Mouse (Mus musculus): ENCODE measurements around the gene Rab42. TPM values are rescaled to one million over a fixed set of nuclear protein-coding genes. Genes with fewer than 3 reads are reported as not detected.
"Not testable (repeated sequence)": the region's sequence is repeated elsewhere in the genome, so short reads cannot be mapped to it uniquely, and the experiment has no call there.

The Rab42 gene
- total RNA-seq, 2 experiments from 2014 or later: 0.94 TPM; not detected in 1

DNA sequence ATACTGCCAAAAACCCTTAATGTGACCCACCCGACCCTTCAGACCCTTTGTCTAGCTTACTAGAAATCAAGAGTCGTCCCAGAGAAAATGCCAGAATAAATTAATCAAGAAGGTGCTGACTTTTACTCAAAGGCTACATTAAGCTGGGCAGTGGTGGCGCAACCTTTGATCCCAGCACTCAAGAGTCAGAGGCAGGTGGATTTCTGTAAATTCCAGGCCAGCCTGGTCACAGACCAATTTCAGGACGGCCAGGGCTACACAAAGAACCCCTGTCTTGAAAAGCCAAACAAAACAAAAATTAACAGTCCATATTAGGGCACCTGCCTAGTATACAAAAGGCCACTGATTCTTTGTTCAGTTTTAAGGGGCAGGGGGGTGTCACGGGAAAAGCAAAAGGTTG, 23.3 kb upstream of the Rab42 start:
- DNase-seq: no peak
- intact Hi-C loops (cut with DNase I; ENCODE audit: low total_unique reads): no loop called here

DNA sequence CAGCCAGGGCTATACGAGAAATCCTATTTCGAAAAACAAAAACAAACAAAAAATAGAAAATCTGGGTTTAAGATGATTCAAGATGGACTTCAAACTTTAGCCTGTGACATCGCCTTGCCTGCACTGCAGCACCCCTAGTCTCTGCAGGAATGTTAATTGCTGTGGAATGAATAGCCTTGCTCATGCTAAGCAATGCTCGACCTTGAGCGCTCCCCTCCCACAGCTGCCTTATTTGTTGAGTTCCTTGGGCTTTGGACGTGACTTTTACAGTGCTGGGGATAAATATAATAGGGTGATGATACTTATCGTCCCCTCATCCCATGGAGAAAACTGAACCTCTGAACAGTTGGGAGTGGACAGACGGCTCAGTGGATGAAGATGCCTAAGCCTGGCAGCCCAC, 12.5 kb upstream of the Rab42 start:
- intact Hi-C loops (cut with DNase I; ENCODE audit: low total_unique reads): no loop called here
- no peak for DNase-seq

DNA sequence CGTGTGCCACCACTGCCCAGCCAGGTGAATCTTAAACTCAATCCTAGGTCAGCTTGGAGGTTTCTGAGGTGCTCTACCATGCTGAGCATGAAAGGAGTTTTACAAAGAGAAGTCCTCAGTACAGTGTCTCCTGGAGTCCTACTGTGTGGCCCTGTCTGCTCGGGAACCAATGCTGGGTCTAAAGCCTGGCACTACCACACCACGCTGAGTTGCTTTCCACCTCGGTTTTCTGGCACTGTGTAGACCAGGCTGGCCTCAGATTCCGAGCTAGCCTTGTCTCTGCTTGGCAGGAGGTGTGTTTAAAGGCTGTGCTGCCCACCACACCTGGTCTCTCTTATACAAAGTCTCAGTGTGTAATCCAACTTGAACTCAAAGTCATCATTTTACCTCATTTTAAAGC, 9.4 kb upstream of the Rab42 start:
- DNase-seq: no peak
- intact Hi-C loops (cut with DNase I; ENCODE audit: low total_unique reads): no loop called here

- no peak for DNase-seq
- intact Hi-C loops (cut with DNase I; ENCODE audit: low total_unique reads): no loop called here
Measured at GRCm38 (mm10) chr4:132311801-132312200, 8.6 kb upstream of the Rab42 start.

DNA sequence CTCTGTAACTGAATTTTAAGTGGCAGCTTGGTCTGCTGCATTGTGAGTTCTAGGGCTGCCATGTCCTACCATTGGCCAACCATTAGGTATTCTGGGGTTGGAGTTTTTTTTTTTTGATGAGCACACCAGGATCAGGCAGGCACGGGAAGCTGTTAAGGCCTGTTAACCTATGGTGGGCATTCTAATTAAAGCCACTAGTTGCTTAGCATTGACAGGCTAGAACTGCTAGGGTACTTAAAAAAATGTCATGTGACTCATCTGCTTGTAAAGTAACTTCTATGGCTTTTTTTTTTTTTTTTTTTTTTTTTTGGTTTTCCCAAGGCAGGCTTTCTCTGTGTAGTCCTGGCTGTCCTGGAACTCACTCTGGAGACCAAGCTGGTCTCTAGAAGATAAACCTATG, 8.0 kb upstream of the Rab42 start:
- DNase-seq: no peak
- intact Hi-C loops (cut with DNase I; ENCODE audit: low total_unique reads): no loop called here

GRCm38 (mm10) chr4:132309849-132310472, 6.8 kb upstream of the Rab42 start:
- DNase-seq: peak; percentile 39
- intact Hi-C loops (cut with DNase I; ENCODE audit: low total_unique reads): no loop called here

- intact Hi-C loops (cut with DNase I; ENCODE audit: low total_unique reads): no loop called here
- DNase-seq: no peak
Measured at GRCm38 (mm10) chr4:132309140-132309848, 6.1 kb upstream of the Rab42 start.

DNA sequence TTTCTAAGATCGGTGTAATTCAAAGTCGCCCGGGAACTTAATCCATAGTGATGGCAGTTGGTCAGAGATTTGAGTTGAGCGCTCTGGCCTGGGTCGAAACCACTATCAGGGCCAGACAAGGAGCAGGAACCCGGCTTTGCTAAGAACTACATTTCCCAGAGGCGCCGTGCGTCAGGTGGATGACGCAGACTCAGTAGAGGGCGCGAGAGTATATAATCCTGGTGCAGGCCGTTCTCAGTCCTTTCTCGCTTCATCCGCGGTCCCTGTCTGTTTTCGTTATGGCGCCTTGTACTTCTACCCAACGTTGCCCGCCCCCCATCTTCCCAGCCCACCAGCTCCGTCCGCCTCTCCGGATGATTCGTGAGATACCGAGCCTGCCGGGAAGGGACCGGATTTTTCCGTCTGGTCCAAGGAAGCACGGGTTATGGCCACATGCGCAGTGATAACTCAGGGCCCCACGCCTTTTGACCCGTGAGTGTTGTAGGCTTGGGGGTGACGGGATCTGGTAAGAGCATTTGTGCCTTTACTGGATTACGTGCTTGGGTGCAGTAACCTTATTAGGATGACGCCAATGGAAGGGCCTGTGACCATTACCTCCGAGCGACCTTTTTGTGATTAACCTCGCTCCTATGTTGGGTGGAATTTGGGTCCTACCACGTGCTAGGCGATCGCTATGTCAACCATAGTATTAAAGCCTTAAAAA, 5.4 kb upstream of the Rab42 start:
- DNase-seq: peak; percentile 89
- intact Hi-C loops (cut with DNase I; ENCODE audit: low total_unique reads): no loop called here

- intact Hi-C loops (cut with DNase I; ENCODE audit: low total_unique reads): no loop called here
- DNase-seq: no peak
Measured at GRCm38 (mm10) chr4:132306004-132306403, 2.8 kb upstream of the Rab42 start.

GRCm38 (mm10) chr4:132305276-132305675, 2.1 kb upstream of the Rab42 start:
- no peak for DNase-seq

GRCm38 (mm10) chr4:132303484-132303883, 299 bp upstream of the Rab42 start:
- intact Hi-C loops (cut with DNase I; ENCODE audit: low total_unique reads); DNase-seq: not testable (repeated sequence)

More at GRCm38 (mm10) chr4:132305276-132305675, 2.1 kb upstream of the Rab42 start:
- intact Hi-C loops (cut with DNase I; ENCODE audit: low total_unique reads): no loop called here

- DNase-seq: no peak
- intact Hi-C loops (cut with DNase I; ENCODE audit: low total_unique reads): no loop called here
Measured at GRCm38 (mm10) chr4:132301965-132302938, 933 bp downstream of the Rab42 start.

GRCm38 (mm10) chr4:132301486-132301885, 1.7 kb downstream of the Rab42 start:
- intact Hi-C loops (cut with DNase I; ENCODE audit: low total_unique reads): no loop called here
- peak; percentile 49 for DNase-seq

- intact Hi-C loops (cut with DNase I; ENCODE audit: low total_unique reads): loop anchor here (10.0 kb wide), 2 partner anchors 115 to 215 kb away; partner anchors contain the start of gene Sesn2
- DNase-seq: no peak
Measured at GRCm38 (mm10) chr4:132299849-132300248, 3.3 kb downstream of the Rab42 start.

GRCm38 (mm10) chr4:132295696-132296390, 7.3 kb downstream of the Rab42 start:
- DNase-seq: no peak
- intact Hi-C loops (cut with DNase I; ENCODE audit: low total_unique reads): loop anchor here (10.0 kb wide), 2 partner anchors 119 to 219 kb away; partner anchors contain the start of gene Sesn2

- intact Hi-C loops (cut with DNase I; ENCODE audit: low total_unique reads): loop anchor here (5.0 to 10.0 kb wide), 3 partner anchors 54 to 221 kb away; partner anchors contain the start of gene Sesn2
- DNase-seq: no peak
Measured at GRCm38 (mm10) chr4:132293682-132294240, 9.4 kb downstream of the Rab42 start.

GRCm38 (mm10) chr4:132292988-132293387, 10.2 kb downstream of the Rab42 start:
- peak; percentile 54 for DNase-seq
- intact Hi-C loops (cut with DNase I; ENCODE audit: low total_unique reads): loop anchor here (5.0 to 10.0 kb wide), 3 partner anchors 54 to 222 kb away; partner anchors contain the start of gene Sesn2

All from gastrocnemius, postnatal 14 days (tissue).